Mouse (Mus musculus) liver, postnatal 0 days (tissue): Measurements from ENCODE around the gene Nop58. TPM values are rescaled to one million over a fixed set of nuclear protein-coding genes. Genes with fewer than 3 reads are reported as not detected.

Experiments used
- ATAC-seq: fragments of 200-750 bp; cut with Nextera tagmentation; 2 replicates; pipeline ENCODE4 v1.8.0; 2017; ENCODE audit warnings: mild to moderate bottlenecking, moderate library complexity
- DNase-seq: peaks from one replicate; pipeline ENCODE4 v3.0.0-alpha.2; 2016
- H3K27ac ChIP-seq: fragments of 300-500 bp; sonication (generic); 2 replicates; pipeline ENCODE4 v1.5.1; 2014; ENCODE audit warnings: antibody characterized with exemption, moderate library complexity, mild to moderate bottlenecking, low read depth
- H3K27me3 ChIP-seq: fragments of 300-500 bp; sonication (generic); 2 replicates; pipeline ENCODE4 v1.6.1; 2014; ENCODE audit warnings: low read length, control low read depth, mixed read lengths; ENCODE audit not compliant: insufficient read depth
- H3K36me3 ChIP-seq: fragments of 300-500 bp; sonication (generic); replicated peaks from 2 replicates; pipeline ENCODE4 v1.6.1; 2014; ENCODE audit warnings: mild to moderate bottlenecking, control low read depth, low read length, moderate library complexity, mixed read lengths; ENCODE audit not compliant: insufficient read depth
- H3K4me1 ChIP-seq: fragments of 300-500 bp; sonication (generic); 2 replicates; pipeline ENCODE4 v1.6.1; 2014; ENCODE audit warnings: antibody characterized with exemption, mild to moderate bottlenecking, control low read depth; ENCODE audit not compliant: insufficient read depth
- H3K4me2 ChIP-seq: fragments of 300-500 bp; sonication (generic); 2 replicates; pipeline ENCODE4 v1.6.1; 2014; ENCODE audit warnings: low read depth, mild to moderate bottlenecking, low read length, moderate library complexity, mixed read lengths
- H3K4me3 ChIP-seq: fragments of 300-500 bp; sonication (generic); 2 replicates; pipeline ENCODE4 v1.5.1; 2014; ENCODE audit warnings: low read depth, low read length
- H3K9ac ChIP-seq: fragments of 300-500 bp; sonication (generic); replicated peaks from 2 replicates; pipeline ENCODE4 v1.6.1; 2014; ENCODE audit warnings: mild to moderate bottlenecking, moderate library complexity
- H3K9me3 ChIP-seq: fragments of 300-500 bp; sonication (generic); 2 replicates; pipeline ENCODE4 v1.6.1; 2016; ENCODE audit warnings: mild to moderate bottlenecking, control low read depth, low read length, mixed read lengths
- EP300 ChIP-seq: IDR thresholded peaks from 2 replicates; pipeline ENCODE4 v1.6.1; 2016; ENCODE audit warnings: antibody characterized with exemption, low read depth, mild to moderate bottlenecking
- polyA plus RNA-seq: library from polyadenylated mRNA; unstranded; fragments of >200 nt; fragmentation: Nextera tagmentation; extraction: Ambion mirVana; gene quantifications from 2 replicates; pipeline ENCODE4 v1.2.1, GENCODE M21; 2015

Gene Nop58
- polyA plus RNA-seq, 1 experiment from 2014 or later, result 81.8 TPM

- no peak for TF ChIP-seq EP300
- Histone ChIP-seq H3K4me2 (peak overlapping the region; percentile 31), H3K9me3 (no peaks in the 10 kb centered on the region), H3K9ac (no peak overlapping the region), H3K4me3 (peak overlapping the region; percentile 8; the same call in 1 of the 2 replicates), H3K27me3 (no peaks in the 10 kb centered on the region), H3K36me3 (no peaks in the 10 kb centered on the region), H3K27ac (peak overlapping the region; percentile 11; the same call in 1 of the 2 replicates), H3K4me1 (peaks cover 16% of the 10 kb centered on the region)
- DNase-seq, result no peak
- no peak for ATAC-seq
Observed at GRCm38 (mm10) chr1:59766626-59767025, 81.9 kb downstream of the Nop58 start.

Other genes with a start within 250 kb of the Nop58 start
- 0.76 and 0.99 TPM in 2 replicates for gene Fzd7, start 202.5 kb upstream of the Nop58 start, polyA plus RNA-seq
- not detected in 2 replicates for gene Gm973, start 168.7 kb upstream of the Nop58 start, polyA plus RNA-seq
- 96.2 and 97.3 TPM in 2 replicates for gene Sumo1, start 14.1 kb upstream of the Nop58 start, polyA plus RNA-seq
- 1.6 and 1.8 TPM in 2 replicates for gene Bmpr2, start 78.4 kb downstream of the Nop58 start, polyA plus RNA-seq
- gene Fam117b, start 228.0 kb downstream of the Nop58 start, polyA plus RNA-seq, result 1.5 and 1.8 TPM in 2 replicates